Mouse (Mus musculus) bone marrow, adult 2 months (tissue): ENCODE results near the gene Zfp963. TPM values are rescaled to one million over a fixed set of nuclear protein-coding genes. Genes with fewer than 3 reads are reported as not detected.
"Not testable (repeated sequence)": the region's sequence is repeated elsewhere in the genome, so short reads cannot be mapped to it uniquely, and the experiment has no call there.

ENCODE experiments used
- H3K27ac ChIP-seq: fragments of 200-500 bp; 2 replicates; pipeline ENCODE4 v1.5.1; 2012; ENCODE audit warnings: low read depth, mild to moderate bottlenecking, control low read depth, inconsistent platforms, low read length; ENCODE audit not compliant: control insufficient read depth, poor library complexity, insufficient read depth
- H3K4me1 ChIP-seq: fragments of 200-500 bp; 2 replicates; pipeline ENCODE4 v1.6.1; 2011; ENCODE audit warnings: low read length; ENCODE audit not compliant: control insufficient read depth, insufficient read depth
- H3K4me3 ChIP-seq: fragments of 200-500 bp; replicated peaks from 2 replicates; pipeline ENCODE3; 2011; ENCODE audit warnings: mild to moderate bottlenecking, low read depth, low read length, control low read depth; ENCODE audit not compliant: control insufficient read depth
- CTCF ChIP-seq: fragments of 200-500 bp; IDR thresholded peaks from 2 replicates; pipeline ENCODE4 v1.5.1; 2011; ENCODE audit warnings: low read length, control low read depth; ENCODE audit not compliant: control insufficient read depth, insufficient read depth
- POLR2A ChIP-seq: fragments of 200-500 bp; IDR thresholded peaks from 2 replicates; pipeline ENCODE4 v1.6.1; 2011; ENCODE audit warnings: low read depth, mild to moderate bottlenecking, control low read depth, low read length, borderline replicate concordance; ENCODE audit not compliant: control insufficient read depth
- WGBS: fragments of 180-500 bp; shearing (Covaris S2); methylation state at CpG from one replicate; pipeline ENCODE4 v1.1.7; 2018; 5-methylcytosine and 5-hydroxymethylcytosine counted together
- polyA plus RNA-seq: library from polyadenylated mRNA; stranded (reverse); fragments of >200 nt; gene quantifications from 2 replicates; pipeline ENCODE4 v1.2.4, GENCODE M21; 2011; ENCODE audit warnings: low replicate concordance; ENCODE audit not compliant: missing spikeins, insufficient read depth, insufficient read length

Gene Zfp963
- polyA plus RNA-seq, 1 experiment: 6.2 TPM

DNA sequence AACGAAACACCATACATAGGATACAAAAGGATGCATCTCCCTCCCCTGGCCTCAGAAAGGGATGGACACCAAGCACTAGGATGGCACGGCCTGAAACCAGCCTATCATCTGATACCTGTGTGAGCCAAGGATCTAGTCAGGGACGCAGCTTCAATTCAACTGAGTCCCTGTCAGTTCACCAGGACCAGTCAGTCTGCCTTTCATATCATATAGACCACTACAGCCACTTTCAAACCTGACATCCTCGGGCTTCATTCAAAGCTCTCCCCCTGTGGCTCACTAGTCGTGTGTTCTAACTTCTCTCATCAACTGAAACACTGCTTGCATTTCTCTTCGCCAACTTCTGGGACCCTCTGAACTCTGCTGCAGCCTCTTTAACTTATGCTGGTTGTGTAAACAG lies 34.4 kb downstream of the Zfp963 start:
- H3K4me1 ChIP-seq: no peaks in the 10 kb centered on the region; the same call in 1 of the 2 replicates
- no peak for TF ChIP-seq POLR2A
- no peak for TF ChIP-seq CTCF
- no peak overlapping the region for H3K27ac ChIP-seq
- H3K4me3 ChIP-seq: no peak overlapping the region
- WGBS: 79% methylated on average over 6 of the region's 6 CpGs

DNA sequence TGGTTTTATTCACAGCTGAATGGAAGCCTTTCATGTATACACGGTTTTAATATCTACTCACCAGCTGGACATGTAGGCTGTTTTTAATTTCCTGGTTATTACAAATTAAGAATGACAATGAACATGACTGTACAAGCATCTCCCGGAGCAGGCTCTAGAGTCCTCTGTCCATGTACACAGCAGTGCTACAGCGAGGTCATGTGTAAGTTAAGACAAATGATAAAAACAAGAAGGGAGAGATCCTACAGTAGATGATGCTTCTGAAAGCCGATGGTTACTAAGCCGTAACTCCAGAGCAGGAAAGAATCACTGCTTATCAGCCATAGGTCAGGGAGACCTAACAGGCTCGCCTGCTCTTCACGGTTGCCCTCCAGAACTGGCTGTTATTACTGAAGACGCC lies 36.3 kb downstream of the Zfp963 start:
- Histone ChIP-seq H3K4me1 (no peaks in the 10 kb centered on the region; the same call in 1 of the 2 replicates), H3K4me3 (no peak overlapping the region), H3K27ac (no peak overlapping the region)
- WGBS: 83% methylated on average over 8 of the region's 8 CpGs
- TF ChIP-seq POLR2A: no peak
- no peak for TF ChIP-seq CTCF

DNA sequence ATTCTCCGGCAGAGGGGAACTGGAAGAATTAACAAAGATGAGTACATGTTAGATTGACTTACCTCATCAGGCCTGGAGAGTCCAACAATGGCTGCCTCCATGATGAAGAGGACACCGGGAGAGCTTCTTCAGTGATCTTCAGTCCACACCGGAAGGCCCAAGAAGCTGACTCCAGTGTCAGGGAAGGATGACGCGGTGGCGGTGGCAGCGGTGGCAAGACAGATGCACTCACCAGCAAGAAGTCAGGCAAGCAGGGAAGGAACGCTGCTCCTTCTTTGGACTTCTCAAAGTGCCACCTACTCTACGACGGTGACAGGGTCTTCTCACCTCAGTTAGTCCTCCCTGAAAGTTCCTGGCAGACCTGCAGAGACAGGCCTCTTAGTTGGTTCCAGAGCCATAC lies 39.1 kb downstream of the Zfp963 start, which contains the start of gene Zfp869:
Gene Zfp869 (minus strand): TSS at position 101 of the 400 bp plus-strand sequence.
- H3K4me3 ChIP-seq, H3K27ac ChIP-seq, H3K4me1 ChIP-seq: not testable (repeated sequence)
- WGBS: 93% methylated on average over 10 of the region's 10 CpGs

DNA sequence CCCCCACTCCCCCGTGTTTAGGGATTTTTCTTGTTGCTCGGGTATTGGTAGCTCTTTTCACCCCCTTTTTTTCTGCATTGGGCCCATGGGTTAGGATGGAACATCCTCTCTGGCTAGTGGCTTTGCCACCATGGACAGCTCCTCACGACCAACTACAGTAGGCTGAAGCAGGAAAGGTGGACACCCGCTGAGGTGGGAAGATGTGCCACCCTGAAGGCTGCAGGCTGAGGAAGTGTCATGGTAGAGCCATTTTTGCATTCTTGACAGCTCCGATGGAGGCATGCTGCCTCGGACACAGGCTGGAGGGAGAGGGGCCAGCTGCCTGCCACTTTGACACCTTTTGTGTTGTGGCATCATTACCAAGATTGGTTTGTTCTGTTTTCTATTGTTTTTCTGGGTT lies 48.0 kb downstream of the Zfp963 start:
- Histone ChIP-seq H3K27ac (no peak overlapping the region), H3K4me1 (no peaks in the 10 kb centered on the region), H3K4me3 (no peak overlapping the region)
- TF ChIP-seq CTCF (no peak), POLR2A (no peak)
- 61% methylated on average over 6 of the region's 6 CpGs for WGBS

Other genes with a start within 250 kb of the Zfp963 start
- gene Gm7697, start 227.0 kb downstream of the Zfp963 start, polyA plus RNA-seq: 0.38 TPM in 1 of 2 replicates, not detected in the other
- 5.2 and 10.1 TPM in 2 replicates for gene Zfp868, start 124.4 kb downstream of the Zfp963 start, polyA plus RNA-seq
- gene Zfp964, start 95.5 kb downstream of the Zfp963 start, polyA plus RNA-seq: 0.55 and 0.81 TPM in 2 replicates
- gene Zfp869, start 39.2 kb downstream of the Zfp963 start, polyA plus RNA-seq: 4.5 and 5.7 TPM in 2 replicates
- gene Gm20422, start 24.9 kb upstream of the Zfp963 start, polyA plus RNA-seq: 2.4 and 3.8 TPM in 2 replicates
- 22.2 and 44.4 TPM in 2 replicates for gene Atp13a1, start 41.2 kb upstream of the Zfp963 start, polyA plus RNA-seq
- 10.6 and 13.5 TPM in 2 replicates for gene Zfp866, start 41.2 kb upstream of the Zfp963 start, polyA plus RNA-seq
- 45.7 and 112 TPM in 2 replicates for gene Gmip, start 58.7 kb upstream of the Zfp963 start, polyA plus RNA-seq
- gene Lpar2, start 72.5 kb upstream of the Zfp963 start, polyA plus RNA-seq: 1.3 and 3.8 TPM in 2 replicates
- gene Pbx4, start 82.5 kb upstream of the Zfp963 start, polyA plus RNA-seq: 5.9 and 9.7 TPM in 2 replicates
- gene Cilp2, start 137.7 kb upstream of the Zfp963 start, polyA plus RNA-seq: not detected in 2 replicates
- not detected in 2 replicates for gene Tssk6, start 152.2 kb upstream of the Zfp963 start, polyA plus RNA-seq
- gene Ndufa13, start 152.6 kb upstream of the Zfp963 start, polyA plus RNA-seq: 41.2 and 61.7 TPM in 2 replicates
- not detected in 2 replicates for gene Yjefn3, start 152.7 kb upstream of the Zfp963 start, polyA plus RNA-seq
- gene Gatad2a, start 246.4 kb upstream of the Zfp963 start, polyA plus RNA-seq: 22.0 and 34.5 TPM in 2 replicates